Mouse (Mus musculus): ENCODE results near the gene Pou3f1.

- TF ChIP-seq GATA1 (IDR thresholded peaks at IDR 0.05; ENCODE audit: low read length) (no peak), TAL1 (IDR thresholded peaks at IDR 0.05; ENCODE audit: low read length) (no peak)
Observed at GRCm38 (mm10) chr4:124670232-124670631, 13.6 kb downstream of the Pou3f1 start.

Data from erythroblast, embryonic 14.5 days (primary cell).